Mouse (Mus musculus): ENCODE measurements around the gene Zdhhc5. TPM values are rescaled to one million over a fixed set of nuclear protein-coding genes. Genes with fewer than 3 reads are reported as not detected.

Zdhhc5 gene
- total and polyA plus RNA-seq, 2 experiments from 2014 or later, result 13.1 to 27.5 TPM

DNA sequence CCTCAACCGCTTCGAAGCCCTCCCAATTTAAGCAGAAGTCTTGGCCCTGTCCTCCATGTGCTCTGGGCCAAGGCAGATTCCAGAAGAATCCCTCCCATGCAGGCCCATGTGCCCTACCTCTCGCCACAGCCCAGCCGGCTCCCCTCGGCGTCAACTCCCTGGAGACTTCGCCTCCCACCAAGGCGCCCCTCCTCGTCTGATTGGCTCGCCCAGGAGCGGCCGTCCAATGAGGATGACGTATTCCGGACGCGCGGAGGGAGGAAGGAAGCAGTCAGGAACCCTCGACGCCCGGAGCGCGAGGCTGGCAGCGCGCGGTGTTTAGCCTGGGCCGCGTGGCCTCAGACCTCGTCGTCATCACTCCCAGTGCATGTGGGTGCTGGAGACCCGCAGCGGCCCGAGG, 56.2 kb downstream of the Zdhhc5 start, which contains the start of gene Btbd18:
Gene Btbd18, plus strand, starts transcription at position 274 of the 400 bp plus-strand sequence.
- Histone ChIP-seq H3K36me3 (ENCODE audit: insufficient read depth) (no peaks in the 10 kb centered on the region), H3K27me3 (ENCODE audit: insufficient read depth, low read length) (no peaks in the 10 kb centered on the region), H3K27ac (ENCODE audit: low read depth, low read length) (no peak within 1 kb of the TSS), H3K9ac (no peak within 1 kb of the TSS), H3K4me2 (ENCODE audit: low read depth) (no peak within 1 kb of the TSS), H3K4me1 (ENCODE audit: insufficient read depth) (no peaks in the 10 kb centered on the region), H3K4me3 (ENCODE audit: low read depth, low read length) (no peak within 1 kb of the TSS), H3K9me3 (ENCODE audit: low read length) (no peaks in the 10 kb centered on the region)
- ATAC-seq (no peak), DNase-seq (no peak)
- WGBS, result 96% methylated on average over 32 of the region's 32 CpGs
- no peak for TF ChIP-seq CTCF (IDR thresholded peaks at IDR 0.05; ENCODE audit: low read depth)

DNA sequence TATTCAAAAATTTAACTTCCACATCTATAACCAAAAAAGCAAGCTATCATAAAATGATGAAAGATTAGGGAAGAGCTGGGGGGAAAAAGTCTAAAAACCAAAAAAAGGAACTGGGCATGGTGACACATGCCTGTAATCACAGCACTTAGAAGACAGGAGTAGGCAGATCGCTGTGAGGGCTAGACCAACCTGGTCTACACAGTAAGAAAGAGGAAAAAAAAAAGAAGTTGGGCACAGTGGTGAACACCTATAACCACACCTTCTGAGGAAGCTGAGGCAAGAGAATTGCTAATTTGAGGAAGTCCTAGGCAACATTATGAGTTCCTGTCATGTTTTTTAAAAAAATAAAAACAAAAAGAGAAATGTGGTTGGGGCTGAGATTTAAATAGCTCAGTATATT, 59.1 kb downstream of the Zdhhc5 start:
- no peak for ATAC-seq
- 59% methylated on average over 1 of the region's 1 CpGs for WGBS
- no peak overlapping the region for H3K9ac ChIP-seq

DNA sequence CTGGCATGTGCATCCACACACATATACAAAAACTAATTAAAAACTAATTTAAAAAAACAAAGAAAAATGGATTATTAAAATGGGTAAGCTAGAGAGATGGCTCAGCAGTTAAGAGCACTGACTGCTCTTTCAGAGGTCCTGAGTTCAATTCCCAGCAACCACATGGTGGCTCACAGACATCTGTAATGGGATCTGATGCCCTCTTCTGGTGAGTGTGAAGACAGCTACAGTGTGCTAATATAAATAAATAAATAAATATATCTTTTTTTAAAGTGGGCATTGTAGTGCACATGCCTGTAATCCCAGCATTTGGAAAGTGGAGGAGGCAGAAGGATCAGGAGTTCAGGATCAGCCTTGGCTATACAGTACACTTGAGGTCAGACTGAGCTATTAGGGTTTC, 61.6 kb downstream of the Zdhhc5 start:
- Histone ChIP-seq H3K9me3 (ENCODE audit: low read length) (no peaks in the 10 kb centered on the region), H3K9ac (no peak overlapping the region), H3K4me1 (ENCODE audit: insufficient read depth) (no peaks in the 10 kb centered on the region), H3K27me3 (ENCODE audit: insufficient read depth, low read length) (no peaks in the 10 kb centered on the region), H3K36me3 (ENCODE audit: insufficient read depth) (no peaks in the 10 kb centered on the region), H3K4me2 (ENCODE audit: low read depth) (no peak overlapping the region), H3K27ac (ENCODE audit: low read depth, low read length) (no peak overlapping the region), H3K4me3 (ENCODE audit: low read depth, low read length) (no peak overlapping the region)
- DNase-seq, result no peak
- 0 out of 2 replicates have a peak, but pooled peaks have one; percentile 36 for TF ChIP-seq CTCF (IDR thresholded peaks at IDR 0.05; ENCODE audit: low read depth)
- no peak for ATAC-seq

More for the DNA sequence above, 59.1 kb downstream of the Zdhhc5 start:
- no peak for TF ChIP-seq CTCF (IDR thresholded peaks at IDR 0.05; ENCODE audit: low read depth)
- Histone ChIP-seq H3K4me1 (ENCODE audit: insufficient read depth) (no peaks in the 10 kb centered on the region), H3K9me3 (ENCODE audit: low read length) (no peaks in the 10 kb centered on the region), H3K27ac (ENCODE audit: low read depth, low read length) (no peak overlapping the region), H3K27me3 (ENCODE audit: insufficient read depth, low read length) (no peaks in the 10 kb centered on the region), H3K4me3 (ENCODE audit: low read depth, low read length) (no peak overlapping the region), H3K4me2 (ENCODE audit: low read depth) (no peak overlapping the region), H3K36me3 (ENCODE audit: insufficient read depth) (no peaks in the 10 kb centered on the region)
- no peak for DNase-seq

DNA sequence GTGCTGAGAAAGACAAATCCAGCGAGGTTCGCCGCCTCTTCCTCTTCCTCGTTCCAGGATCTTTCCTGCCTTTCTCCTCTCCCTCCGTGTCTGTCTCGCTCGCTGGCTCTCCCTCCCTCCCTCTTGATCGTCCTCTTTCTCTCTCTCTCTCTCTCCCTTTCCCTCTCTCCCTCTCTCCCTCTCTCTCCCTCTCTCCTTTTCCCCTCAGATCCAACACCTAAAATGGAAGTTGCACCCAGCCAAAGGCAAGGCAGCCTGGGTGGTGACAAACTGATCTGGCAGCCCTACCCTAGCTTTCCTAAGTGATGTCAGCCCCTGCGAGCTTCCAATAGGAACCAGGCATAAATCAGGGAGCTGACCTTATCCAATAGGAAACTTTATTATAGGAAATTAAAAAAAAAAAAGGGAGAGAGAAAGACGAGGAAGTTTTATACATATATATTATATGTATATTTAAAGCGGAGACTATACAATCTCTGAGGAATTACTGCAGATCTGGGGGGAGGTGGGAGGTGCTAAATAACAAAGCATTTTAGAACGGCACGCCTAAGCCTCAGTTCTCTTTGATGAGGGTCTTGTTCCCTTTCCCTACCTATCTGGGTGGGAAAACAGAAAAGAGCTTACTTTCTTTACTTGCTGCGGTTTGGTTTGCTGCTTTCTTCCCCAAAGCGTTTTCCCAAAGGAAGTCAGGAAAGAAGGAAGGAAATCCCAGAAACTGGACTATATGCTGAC, 64.3 kb downstream of the Zdhhc5 start, which contains the start of gene Ctnnd1:
Gene Ctnnd1, minus strand, starts transcription at position 302 of the 732 bp plus-strand sequence.
- 0% methylated on average over 15 of the region's 15 CpGs for WGBS
- peak within 1 kb of the TSS; percentile 73 for H3K4me2 ChIP-seq (ENCODE audit: low read depth)
- peak within 1 kb of the TSS; percentile 68 for H3K4me3 ChIP-seq (ENCODE audit: low read depth, low read length)
- H3K27me3 ChIP-seq (ENCODE audit: insufficient read depth, low read length), result no peaks in the 10 kb centered on the region
- H3K4me1 ChIP-seq (ENCODE audit: insufficient read depth), result peaks cover 9% of the 10 kb centered on the region; the same call in 1 of the 2 replicates
- peak within 1 kb of the TSS; percentile 72 for H3K9ac ChIP-seq
- H3K36me3 ChIP-seq (ENCODE audit: insufficient read depth), result no peaks in the 10 kb centered on the region
- no peaks in the 10 kb centered on the region for H3K9me3 ChIP-seq (ENCODE audit: low read length)
- ATAC-seq, result peak; percentile 100
- H3K27ac ChIP-seq (ENCODE audit: low read depth, low read length), result peak within 1 kb of the TSS; percentile 95
- peak; percentile 96 for DNase-seq
- TF ChIP-seq CTCF (IDR thresholded peaks at IDR 0.05; ENCODE audit: low read depth), result no peak

DNA sequence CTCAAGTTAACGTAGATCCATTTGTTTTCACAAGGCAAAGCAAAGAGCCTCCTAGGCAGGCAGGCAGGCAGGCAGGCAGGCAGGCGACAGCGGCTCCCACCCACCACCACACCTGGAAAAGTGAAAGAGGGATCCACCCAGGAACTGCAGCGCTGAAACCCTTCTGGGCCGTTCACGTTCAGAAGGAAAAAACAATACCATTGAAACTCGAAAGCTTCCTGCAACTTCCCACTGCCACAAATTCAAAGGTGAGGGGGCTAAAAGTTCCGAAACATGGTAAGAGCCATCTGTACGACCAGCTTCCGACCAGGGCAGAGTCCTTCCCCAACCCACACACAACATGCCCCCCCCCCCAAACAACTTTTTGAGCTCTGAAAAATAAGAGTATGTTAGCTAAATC, 65.3 kb downstream of the Zdhhc5 start:
- H3K36me3 ChIP-seq (ENCODE audit: insufficient read depth), result no peaks in the 10 kb centered on the region
- TF ChIP-seq CTCF (IDR thresholded peaks at IDR 0.05; ENCODE audit: low read depth), result no peak
- under 1% methylated on average over 10 of the region's 10 CpGs for WGBS
- H3K27me3 ChIP-seq (ENCODE audit: insufficient read depth, low read length), result no peaks in the 10 kb centered on the region
- peak overlapping the region; percentile 72 for H3K9ac ChIP-seq
- no peaks in the 10 kb centered on the region for H3K9me3 ChIP-seq (ENCODE audit: low read length)
- H3K4me3 ChIP-seq (ENCODE audit: low read depth, low read length), result peak overlapping the region; percentile 68
- no peak for DNase-seq
- H3K27ac ChIP-seq (ENCODE audit: low read depth, low read length), result peak overlapping the region; percentile 29; the same call in 1 of the 2 replicates
- peak overlapping the region; percentile 73 for H3K4me2 ChIP-seq (ENCODE audit: low read depth)
- ATAC-seq, result no peak
- peaks cover 9% of the 10 kb centered on the region; the same call in 1 of the 2 replicates for H3K4me1 ChIP-seq (ENCODE audit: insufficient read depth)

DNA sequence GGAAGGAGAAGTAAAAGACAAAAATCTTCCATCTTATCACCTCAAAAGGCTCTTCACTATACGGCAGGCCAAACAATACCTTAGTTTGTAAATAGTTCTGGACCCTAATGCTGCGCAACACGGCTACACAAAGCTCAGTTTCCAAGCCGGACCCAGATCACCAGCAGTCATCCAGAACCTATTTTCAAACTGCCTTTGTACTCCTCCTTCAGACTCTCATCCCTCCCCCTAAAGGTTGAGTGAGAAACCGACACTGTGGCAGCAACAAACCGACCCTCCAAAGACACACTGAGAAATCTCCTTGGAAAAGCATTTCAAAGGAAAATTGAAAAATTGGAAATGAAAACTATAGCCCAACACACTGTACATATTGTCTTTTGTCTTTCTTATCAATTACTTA, 66.6 kb downstream of the Zdhhc5 start:
- 12% methylated on average over 6 of the region's 6 CpGs for WGBS
- peak; percentile 51 for DNase-seq
- Histone ChIP-seq H3K36me3 (ENCODE audit: insufficient read depth) (no peaks in the 10 kb centered on the region), H3K9ac (peak overlapping the region; percentile 52), H3K4me2 (ENCODE audit: low read depth) (peak overlapping the region; percentile 73), H3K4me1 (ENCODE audit: insufficient read depth) (peaks cover 9% of the 10 kb centered on the region; the same call in 1 of the 2 replicates), H3K4me3 (ENCODE audit: low read depth, low read length) (peak overlapping the region; percentile 68), H3K27me3 (ENCODE audit: insufficient read depth, low read length) (no peaks in the 10 kb centered on the region), H3K27ac (ENCODE audit: low read depth, low read length) (peak overlapping the region; percentile 54), H3K9me3 (ENCODE audit: low read length) (no peaks in the 10 kb centered on the region)
- TF ChIP-seq CTCF (IDR thresholded peaks at IDR 0.05; ENCODE audit: low read depth), result peak; percentile 43
- no peak for ATAC-seq

DNA sequence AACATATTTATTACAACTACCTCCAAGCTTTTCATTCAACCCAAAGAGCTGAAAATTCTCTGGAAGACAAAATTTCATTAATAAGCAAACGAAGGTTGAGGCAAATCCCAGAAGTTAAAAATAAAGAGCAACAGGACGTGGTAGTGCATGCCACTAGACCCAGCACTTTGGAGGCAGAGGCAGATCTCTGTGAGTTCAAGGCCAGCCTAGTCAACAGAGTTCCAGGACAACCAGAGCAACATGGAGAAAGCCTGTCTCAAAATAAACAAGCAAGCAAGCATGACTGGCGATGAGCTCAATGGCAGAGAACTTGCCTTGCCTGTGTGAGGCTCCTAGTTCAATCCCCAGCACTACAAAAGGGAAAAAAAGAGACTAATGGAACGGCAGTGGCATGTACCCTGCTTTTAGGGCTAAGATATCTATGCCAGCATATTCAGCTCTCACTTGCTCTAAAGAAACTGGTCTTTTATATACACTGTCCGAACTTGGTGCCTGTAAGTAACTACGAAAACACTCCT, 67.9 kb downstream of the Zdhhc5 start:
- WGBS, result 85% methylated on average over 6 of the region's 6 CpGs

More for the DNA sequence above, 67.9 kb downstream of the Zdhhc5 start:
- Histone ChIP-seq H3K36me3 (ENCODE audit: insufficient read depth) (no peaks in the 10 kb centered on the region), H3K4me1 (ENCODE audit: insufficient read depth) (peaks cover 9% of the 10 kb centered on the region; the same call in 1 of the 2 replicates), H3K27ac (ENCODE audit: low read depth, low read length) (no peak overlapping the region), H3K27me3 (ENCODE audit: insufficient read depth, low read length) (no peaks in the 10 kb centered on the region), H3K4me2 (ENCODE audit: low read depth) (peak overlapping the region; percentile 73), H3K9ac (no peak overlapping the region), H3K9me3 (ENCODE audit: low read length) (no peaks in the 10 kb centered on the region), H3K4me3 (ENCODE audit: low read depth, low read length) (peak overlapping the region; percentile 68)
- no peak for TF ChIP-seq CTCF (IDR thresholded peaks at IDR 0.05; ENCODE audit: low read depth)
- ATAC-seq, result no peak
- DNase-seq, result no peak
